Mouse (Mus musculus) E14TG2a.4 (cell line): ENCODE measurements at regions not wholly inside any gene's neighbourhood (a gene's known extent, or its start where the extent isn't known, plus 50 kb on each side); places are given as distances from the start of the nearest gene placed in this dataset.

Experiments
- CTCF ChIP-seq: conservative IDR thresholded peaks from 2 replicates; pipeline ENCODE4 v1.5.1; 2014; ENCODE audit warnings: low read length
- POU5F1 ChIP-seq: IDR thresholded peaks from 2 replicates; pipeline ENCODE4 v1.6.1; 2014; ENCODE audit warnings: low read length, borderline replicate concordance

- no peak for TF ChIP-seq CTCF
- no peak for TF ChIP-seq POU5F1
Observed at GRCm38 (mm10) chr1:108562981-108563380, 973.2 kb downstream of the Serpinb8 start.
